Mouse (Mus musculus) bone marrow, adult 2 months (tissue): ENCODE data around the gene Eif4g3. TPM values are rescaled to one million over a fixed set of nuclear protein-coding genes. Genes with fewer than 3 reads are reported as not detected.

ENCODE experiments used
- H3K27ac ChIP-seq: fragments of 200-500 bp; 2 replicates; pipeline ENCODE4 v1.5.1; 2012; ENCODE audit warnings: low read depth, mild to moderate bottlenecking, control low read depth, inconsistent platforms, low read length; ENCODE audit not compliant: control insufficient read depth, poor library complexity, insufficient read depth
- H3K4me1 ChIP-seq: fragments of 200-500 bp; 2 replicates; pipeline ENCODE4 v1.6.1; 2011; ENCODE audit warnings: low read length; ENCODE audit not compliant: control insufficient read depth, insufficient read depth
- H3K4me3 ChIP-seq: fragments of 200-500 bp; replicated peaks from 2 replicates; pipeline ENCODE3; 2011; ENCODE audit warnings: mild to moderate bottlenecking, low read depth, low read length, control low read depth; ENCODE audit not compliant: control insufficient read depth
- CTCF ChIP-seq: fragments of 200-500 bp; IDR thresholded peaks from 2 replicates; pipeline ENCODE4 v1.5.1; 2011; ENCODE audit warnings: low read length, control low read depth; ENCODE audit not compliant: control insufficient read depth, insufficient read depth
- POLR2A ChIP-seq: fragments of 200-500 bp; IDR thresholded peaks from 2 replicates; pipeline ENCODE4 v1.6.1; 2011; ENCODE audit warnings: low read depth, mild to moderate bottlenecking, control low read depth, low read length, borderline replicate concordance; ENCODE audit not compliant: control insufficient read depth
- WGBS: fragments of 180-500 bp; shearing (Covaris S2); methylation state at CpG from one replicate; pipeline ENCODE4 v1.1.7; 2018; 5-methylcytosine and 5-hydroxymethylcytosine counted together
- polyA plus RNA-seq: library from polyadenylated mRNA; stranded (reverse); fragments of >200 nt; gene quantifications from 2 replicates; pipeline ENCODE4 v1.2.4, GENCODE M21; 2011; ENCODE audit warnings: low replicate concordance; ENCODE audit not compliant: missing spikeins, insufficient read depth, insufficient read length

Eif4g3 gene
- polyA plus RNA-seq, 1 experiment, result 75.0 TPM

DNA sequence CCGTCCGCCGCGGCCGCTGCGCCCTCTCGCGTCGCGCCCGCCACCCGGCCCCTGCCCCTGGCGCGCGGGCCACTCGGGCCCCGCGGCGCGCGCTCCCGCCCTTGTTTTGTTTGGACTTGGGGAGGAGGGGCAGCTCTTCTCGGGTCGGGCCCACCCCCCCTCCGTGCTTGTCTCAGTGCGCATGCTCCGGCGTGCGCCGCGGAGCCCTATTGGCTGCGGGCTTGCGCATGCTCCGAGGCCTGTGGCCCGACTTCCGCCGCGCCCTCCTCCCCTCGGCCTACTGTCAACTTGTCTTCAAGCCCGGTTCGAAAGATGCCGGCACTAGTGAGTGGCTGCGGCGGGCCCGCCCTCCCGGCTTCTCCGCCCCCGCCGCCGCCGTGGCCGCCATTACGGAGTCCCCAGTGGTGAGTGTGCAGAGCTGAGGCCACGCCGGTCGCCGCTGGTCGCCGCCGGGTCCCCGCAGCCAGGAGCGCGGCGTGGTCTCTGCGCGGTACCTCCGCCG lies 224.1 kb downstream of the Eif4g3 start:
- TF ChIP-seq POLR2A, result peak; percentile 61; the same call in 1 of the 2 replicates
- TF ChIP-seq CTCF, result no peak
- peak overlapping the region; percentile 96 for H3K27ac ChIP-seq
- under 1% methylated on average over 57 of the region's 68 CpGs for WGBS
- H3K4me1 ChIP-seq, result peaks cover 8% of the 10 kb centered on the region; the same call in 1 of the 2 replicates
- H3K4me3 ChIP-seq, result peak overlapping the region; percentile 94

- peak overlapping the region; percentile 96 for H3K27ac ChIP-seq
- H3K4me1 ChIP-seq, result peaks cover 8% of the 10 kb centered on the region; the same call in 1 of the 2 replicates
- peak overlapping the region; percentile 94 for H3K4me3 ChIP-seq
- WGBS, result under 1% methylated on average over 36 of the region's 36 CpGs
- TF ChIP-seq CTCF (no peak), POLR2A (no peak)
These were observed 224.6 kb downstream of the Eif4g3 start for GRCm38 (mm10) chr4:138217441-138217840.

DNA sequence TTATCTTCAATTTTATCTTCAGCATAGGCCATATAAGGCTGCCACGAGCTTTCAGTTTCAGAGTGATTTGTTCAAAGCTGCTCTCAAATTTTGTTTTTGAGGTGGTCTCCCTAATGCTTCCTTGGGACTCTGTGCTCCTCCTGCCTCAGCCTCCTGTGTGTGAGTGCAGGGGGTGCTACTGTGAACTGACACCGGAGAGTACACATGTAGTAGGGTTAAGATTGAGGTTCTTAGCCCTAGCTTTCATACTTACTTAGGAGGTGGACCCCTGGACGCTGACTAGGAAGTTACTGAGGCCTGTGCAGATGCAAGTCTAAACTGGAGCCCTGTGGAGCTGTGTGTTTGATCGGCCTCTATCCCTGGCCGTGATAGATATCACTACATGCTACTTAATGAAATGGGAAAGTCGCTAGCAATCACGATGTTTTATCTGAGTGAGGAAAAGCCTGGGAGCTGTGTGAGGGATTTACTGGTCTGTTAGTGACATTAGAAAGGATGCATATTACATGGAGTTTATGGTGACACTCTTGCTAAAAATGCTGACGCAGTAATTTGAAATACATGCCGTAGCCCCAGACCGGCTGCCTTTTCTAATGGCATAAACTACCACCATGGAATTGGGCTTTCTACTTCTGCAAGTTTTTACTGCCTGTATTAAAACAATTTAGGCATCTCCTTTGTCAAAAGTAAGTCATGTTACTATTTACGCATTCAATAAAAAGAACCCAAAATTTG lies 225.3 kb downstream of the Eif4g3 start:
- H3K4me3 ChIP-seq, result peak overlapping the region; percentile 94
- no peak for TF ChIP-seq POLR2A
- no peak for TF ChIP-seq CTCF
- H3K4me1 ChIP-seq, result peaks cover 8% of the 10 kb centered on the region; the same call in 1 of the 2 replicates
- 40% methylated on average over 11 of the region's 11 CpGs for WGBS
- H3K27ac ChIP-seq, result peak overlapping the region; percentile 50

GRCm38 (mm10) chr4:138219331-138219730 lies 226.5 kb downstream of the Eif4g3 start:
- Histone ChIP-seq H3K4me1 (peaks cover 8% of the 10 kb centered on the region; the same call in 1 of the 2 replicates), H3K4me3 (peak overlapping the region; percentile 13), H3K27ac (no peak overlapping the region)
- TF ChIP-seq POLR2A (no peak), CTCF (no peak)
- 45% methylated on average over 5 of the region's 5 CpGs for WGBS

- H3K4me1 ChIP-seq, result peaks cover 8% of the 10 kb centered on the region; the same call in 1 of the 2 replicates
- no peak overlapping the region for H3K4me3 ChIP-seq
- 32% methylated on average over 7 of the region's 7 CpGs for WGBS
- TF ChIP-seq CTCF (no peak), POLR2A (no peak)
- no peak overlapping the region for H3K27ac ChIP-seq
These were observed 227.9 kb downstream of the Eif4g3 start for GRCm38 (mm10) chr4:138220761-138221160.

DNA sequence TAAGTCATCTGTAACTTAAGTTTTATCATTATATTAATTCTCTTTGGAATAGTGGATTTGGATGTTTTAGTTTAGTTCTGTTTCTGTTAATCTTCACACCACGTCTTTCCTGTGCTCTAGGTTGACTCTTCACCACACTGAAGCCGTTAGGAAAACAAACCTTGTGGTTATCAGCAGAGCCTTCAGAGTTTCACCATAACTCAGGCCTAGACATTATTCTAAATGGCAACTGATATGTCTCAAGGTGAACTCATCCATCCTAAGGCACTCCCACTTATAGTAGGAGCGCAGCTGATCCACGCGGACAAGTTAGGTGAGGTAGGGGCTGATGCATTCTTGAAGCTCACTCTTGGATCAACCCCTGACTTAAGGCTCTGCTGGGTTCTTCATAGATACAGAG lies 228.6 kb downstream of the Eif4g3 start:
- H3K4me3 ChIP-seq, result no peak overlapping the region
- H3K27ac ChIP-seq, result no peak overlapping the region
- TF ChIP-seq POLR2A (no peak), CTCF (no peak)
- 49% methylated on average over 5 of the region's 5 CpGs for WGBS
- peaks cover 7% of the 10 kb centered on the region; the same call in 1 of the 2 replicates for H3K4me1 ChIP-seq

DNA sequence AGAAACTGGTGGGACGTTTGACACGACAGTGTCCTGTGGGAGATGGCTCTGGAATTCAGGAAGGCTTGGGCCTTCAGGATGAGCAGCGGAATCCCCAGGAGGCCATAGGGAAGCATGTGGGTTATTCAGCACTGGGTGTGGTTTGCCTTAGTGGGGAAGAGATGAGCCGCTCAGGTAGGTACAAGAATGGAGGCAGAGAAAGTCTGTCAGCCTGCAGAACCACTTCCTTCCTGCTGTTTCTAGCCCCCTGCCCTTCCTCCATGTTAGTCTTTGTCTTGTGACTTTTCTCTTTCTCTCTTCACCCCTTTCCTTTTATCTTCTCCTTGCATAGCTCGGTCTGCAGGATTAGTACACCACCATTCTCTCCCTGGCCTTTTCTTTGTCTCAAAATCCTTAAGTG lies 229.6 kb downstream of the Eif4g3 start:
- no peak for TF ChIP-seq POLR2A
- TF ChIP-seq CTCF, result no peak
- 50% methylated on average over 5 of the region's 5 CpGs for WGBS
- Histone ChIP-seq H3K4me1 (peaks cover 7% of the 10 kb centered on the region; the same call in 1 of the 2 replicates), H3K4me3 (no peak overlapping the region), H3K27ac (no peak overlapping the region)

DNA sequence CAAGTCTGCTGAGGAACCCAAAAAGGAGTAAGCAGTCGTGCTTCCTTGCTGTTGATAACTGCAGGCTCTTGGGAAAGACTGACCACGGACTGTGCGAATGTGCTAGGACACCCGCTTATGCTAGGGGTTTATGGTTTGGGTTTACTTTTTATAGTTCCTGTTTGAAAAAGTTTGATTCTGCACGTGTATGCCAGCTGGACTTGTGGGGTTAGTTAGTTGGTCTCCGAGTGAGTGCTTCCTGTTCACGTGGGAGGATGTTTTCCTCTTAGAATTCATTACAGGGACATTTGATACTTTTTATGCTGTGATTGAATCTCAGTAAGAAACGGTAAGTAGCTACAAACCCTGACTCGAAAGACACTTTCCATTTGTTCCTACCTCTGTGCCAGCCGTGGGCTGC lies 230.8 kb downstream of the Eif4g3 start:
- WGBS, result 32% methylated on average over 10 of the region's 10 CpGs
- H3K4me1 ChIP-seq, result peaks cover 7% of the 10 kb centered on the region; the same call in 1 of the 2 replicates

More for the DNA sequence above, 230.8 kb downstream of the Eif4g3 start:
- no peak overlapping the region for H3K4me3 ChIP-seq
- no peak overlapping the region for H3K27ac ChIP-seq
- TF ChIP-seq CTCF (no peak), POLR2A (no peak)
